ENCODE assay signal across 9 mouse cellular contexts in genomic region chr17:15622913-15623312, GRCm38 (mm10). TPM values are rescaled to one million over a fixed set of nuclear protein-coding genes. Genes with fewer than 3 reads are reported as not detected.
DNase-seq lines count a peak whose midpoint lies in the region; ATAC-seq and TF ChIP-seq lines count a peak whose summit lies in the region.
"Had no signal": no experiment of that assay in that cellular context is flagged by ENCODE, and none has a peak within 500 bp of the region (broad histone marks: within the 10 kb centered on the region; RNA-seq: fewer than 3 reads in every experiment).

No protein-coding gene starts in this region.

- 5% methylated on average over 2 of the region's 2 CpGs for WGBS in hindbrain, embryonic 11.5 days
- 9% methylated on average over 2 of the region's 2 CpGs for WGBS in hindbrain, embryonic 12.5 days
- WGBS in large intestine, adult 2 months: 6% methylated on average over 2 of the region's 2 CpGs

- H3K4me2 ChIP-seq in hindbrain, embryonic 11.5 days (replicated peaks; ENCODE audit: low read depth, low read length): no peak overlapping the region
- no peak overlapping the region for H3K4me2 ChIP-seq in hindbrain, embryonic 12.5 days (replicated peaks)
- H3K4me2 ChIP-seq: embryonic facial prominence, embryonic 12.5 days had no signal

- H3K27me3 ChIP-seq in hindbrain, embryonic 11.5 days (ENCODE audit: control insufficient read depth, insufficient read depth, low read length): no peaks in the 10 kb centered on the region
- no peaks in the 10 kb centered on the region for H3K27me3 ChIP-seq in hindbrain, embryonic 12.5 days
- H3K27me3 ChIP-seq: embryonic facial prominence, embryonic 12.5 days had no signal

- no peaks in the 10 kb centered on the region for H3K9me3 ChIP-seq in hindbrain, embryonic 11.5 days (ENCODE audit: control insufficient read depth, low read length)
- no peaks in the 10 kb centered on the region for H3K9me3 ChIP-seq in hindbrain, embryonic 12.5 days (replicated peaks)
- H3K9me3 ChIP-seq: embryonic facial prominence, embryonic 12.5 days had no signal

- peak; percentile 18 for DNase-seq in hindbrain, embryonic 11.5 days (ENCODE audit: low spot score)
- DNase-seq in testis, postnatal 14 days (ENCODE audit: low spot score): peak; percentile 14
- DNase-seq in testis, postnatal 10 days (ENCODE audit: low spot score): no peak
- peak; percentile 63 for DNase-seq in brain, embryonic 14.5 days (ENCODE audit: low read depth)
- peak; percentile 22 for DNase-seq in large intestine, adult 2 months (ENCODE audit: low read depth, low spot score)
- no peak for DNase-seq in ovary, postnatal 36 days (ENCODE audit: low spot score)

- H3K27ac ChIP-seq in hindbrain, embryonic 11.5 days (ENCODE audit: low read depth, low read length): no peak overlapping the region
- no peak overlapping the region for H3K27ac ChIP-seq in hindbrain, embryonic 12.5 days
- H3K27ac ChIP-seq: embryonic facial prominence, embryonic 12.5 days had no signal

- H3K4me1 ChIP-seq in hindbrain, embryonic 11.5 days (replicated peaks; ENCODE audit: control insufficient read depth, insufficient read depth, low read length): no peaks in the 10 kb centered on the region
- no peaks in the 10 kb centered on the region for H3K4me1 ChIP-seq in hindbrain, embryonic 12.5 days
- H3K4me1 ChIP-seq: embryonic facial prominence, embryonic 12.5 days had no signal

- no peaks in the 10 kb centered on the region for H3K36me3 ChIP-seq in hindbrain, embryonic 11.5 days (ENCODE audit: control insufficient read depth, insufficient read depth, low read length)
- no peaks in the 10 kb centered on the region for H3K36me3 ChIP-seq in hindbrain, embryonic 12.5 days
- H3K36me3 ChIP-seq: embryonic facial prominence, embryonic 12.5 days had no signal

- no peak overlapping the region for H3K4me3 ChIP-seq in hindbrain, embryonic 11.5 days (ENCODE audit: low read depth, low read length)
- H3K4me3 ChIP-seq in hindbrain, embryonic 12.5 days: no peak overlapping the region
- H3K4me3 ChIP-seq: embryonic facial prominence, embryonic 12.5 days had no signal

- no peak for ATAC-seq in hindbrain, embryonic 11.5 days (ENCODE audit: low FRiP score)
- ATAC-seq in hindbrain, embryonic 12.5 days (ENCODE audit: low FRiP score): no peak
- no peak for ATAC-seq in erythroblast, adult 5-6 weeks (replicated peaks; ENCODE audit: low FRiP score, poor library complexity, severe bottlenecking)

- no peak overlapping the region for H3K9ac ChIP-seq in hindbrain, embryonic 11.5 days (ENCODE audit: low read depth, low read length)
- no peak overlapping the region for H3K9ac ChIP-seq in hindbrain, embryonic 12.5 days
- H3K9ac ChIP-seq: embryonic facial prominence, embryonic 12.5 days had no signal

- peak; percentile 43; the same call in 1 of the 2 replicates for TF ChIP-seq CTCF in brain, embryonic 14.5 days (IDR thresholded peaks at IDR 0.05; ENCODE audit: borderline replicate concordance, extremely low read depth, insufficient read depth, insufficient read length)

- no peak for TF ChIP-seq POLR2A in brain, embryonic 14.5 days (IDR thresholded peaks at IDR 0.05; ENCODE audit: borderline replicate concordance, extremely low read depth, insufficient read depth, insufficient read length, poor library complexity, severe bottlenecking)

RNA-seq across cellular contexts. Expression of gene Prdm9, which starts 58.8 kb away (rescaled TPM):
- polyA plus RNA-seq in hindbrain, embryonic 11.5 days (2014; fragmentation: Nextera tagmentation; extraction: Ambion mirVana): 0.85 and 1.7 TPM in 2 replicates
- 3.1 and 3.5 TPM in 2 replicates for polyA plus RNA-seq in hindbrain, embryonic 12.5 days (2016; fragmentation: Nextera tagmentation; extraction: Ambion mirVana)
- 2.6 and 3.3 TPM in 2 replicates for polyA plus RNA-seq in brain, embryonic 14.5 days (2012; rRNA removed)
- polyA plus RNA-seq in large intestine, adult 2 months (2012; rRNA removed): 2.0 and 3.1 TPM in 2 replicates
- total RNA-seq in erythroblast, adult 5-6 weeks (2015; ENCODE audit: low replicate concordance): 3.8 TPM in 1 of 2 replicates, not detected in the other
- total RNA-seq in erythroblast, adult 5-6 weeks (2017; ENCODE audit: low replicate concordance): 0.26 and 0.42 TPM in 2 replicates

Comparison
In these comparisons a context has a peak if more than half of its experiments do, and no peak if none do; other contexts are left out.
1. DNase-seq: peak in hindbrain, embryonic 11.5 days (single experiment), testis, postnatal 14 days (single experiment), brain, embryonic 14.5 days (single experiment) and large intestine, adult 2 months (single experiment); none in testis, postnatal 10 days (single experiment) and ovary, postnatal 36 days (single experiment).